Mouse (Mus musculus): ENCODE measurements at regions not wholly inside any gene's neighbourhood (a gene's known extent, or its start where the extent isn't known, plus 50 kb on each side); places are given as distances from the start of the nearest gene placed in this dataset.

GRCm38 (mm10) chr14:67181586-67181985, 1172.6 kb upstream of the Gulo start:
- no peaks in the 10 kb centered on the region for H3K27me3 ChIP-seq (ENCODE audit: control insufficient read depth, insufficient read depth, low read length)
- H3K9ac ChIP-seq (ENCODE audit: low read length): no peak overlapping the region
- no peak overlapping the region for H3K27ac ChIP-seq (ENCODE audit: low read depth, low read length)
- 70% methylated on average over 3 of the region's 3 CpGs for WGBS
- no peaks in the 10 kb centered on the region; the same call in 1 of the 2 replicates for H3K4me1 ChIP-seq (ENCODE audit: control insufficient read depth, insufficient read depth, low read length)
- DNase-seq (ENCODE audit: low spot score, missing footprints) (no peak), ATAC-seq (ENCODE audit: low FRiP score) (no peak)
- no peak overlapping the region for H3K4me2 ChIP-seq
- no peaks in the 10 kb centered on the region for H3K9me3 ChIP-seq (ENCODE audit: control insufficient read depth, low read length)
- H3K4me3 ChIP-seq (ENCODE audit: low read depth, low read length): no peak overlapping the region
- no peaks in the 10 kb centered on the region for H3K36me3 ChIP-seq (ENCODE audit: control insufficient read depth, insufficient read depth, low read length)

DNA sequence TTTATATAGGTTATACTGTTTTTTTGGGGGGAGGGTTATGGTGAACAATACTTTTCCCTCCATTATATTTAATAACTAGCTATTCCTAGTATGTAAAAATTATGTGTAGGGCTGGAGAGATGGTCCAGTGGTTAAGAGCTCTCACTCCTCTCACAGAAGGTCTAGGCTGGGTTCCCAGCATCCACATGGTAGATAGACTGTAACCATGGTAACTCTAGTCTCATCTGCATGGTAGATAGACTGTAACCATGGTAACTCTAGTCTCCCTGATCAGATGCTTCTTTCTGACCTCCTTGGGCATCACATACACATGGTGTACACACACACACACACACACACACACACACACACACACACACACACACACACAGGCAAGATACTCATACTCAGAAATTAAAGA, 1170.5 kb upstream of the Gulo start:
- Histone ChIP-seq H3K27me3 (ENCODE audit: control insufficient read depth, insufficient read depth, low read length) (no peaks in the 10 kb centered on the region), H3K27ac (ENCODE audit: low read depth, low read length) (no peak overlapping the region), H3K4me2 (no peak overlapping the region), H3K4me3 (ENCODE audit: low read depth, low read length) (no peak overlapping the region), H3K36me3 (ENCODE audit: control insufficient read depth, insufficient read depth, low read length) (no peaks in the 10 kb centered on the region), H3K9ac (ENCODE audit: low read length) (no peak overlapping the region), H3K9me3 (ENCODE audit: control insufficient read depth, low read length) (no peaks in the 10 kb centered on the region), H3K4me1 (ENCODE audit: control insufficient read depth, insufficient read depth, low read length) (no peaks in the 10 kb centered on the region; the same call in 1 of the 2 replicates)
- DNase-seq (ENCODE audit: low spot score, missing footprints) (no peak), ATAC-seq (ENCODE audit: low FRiP score) (peak; percentile 52; the same call in 1 of the 2 replicates)

DNA sequence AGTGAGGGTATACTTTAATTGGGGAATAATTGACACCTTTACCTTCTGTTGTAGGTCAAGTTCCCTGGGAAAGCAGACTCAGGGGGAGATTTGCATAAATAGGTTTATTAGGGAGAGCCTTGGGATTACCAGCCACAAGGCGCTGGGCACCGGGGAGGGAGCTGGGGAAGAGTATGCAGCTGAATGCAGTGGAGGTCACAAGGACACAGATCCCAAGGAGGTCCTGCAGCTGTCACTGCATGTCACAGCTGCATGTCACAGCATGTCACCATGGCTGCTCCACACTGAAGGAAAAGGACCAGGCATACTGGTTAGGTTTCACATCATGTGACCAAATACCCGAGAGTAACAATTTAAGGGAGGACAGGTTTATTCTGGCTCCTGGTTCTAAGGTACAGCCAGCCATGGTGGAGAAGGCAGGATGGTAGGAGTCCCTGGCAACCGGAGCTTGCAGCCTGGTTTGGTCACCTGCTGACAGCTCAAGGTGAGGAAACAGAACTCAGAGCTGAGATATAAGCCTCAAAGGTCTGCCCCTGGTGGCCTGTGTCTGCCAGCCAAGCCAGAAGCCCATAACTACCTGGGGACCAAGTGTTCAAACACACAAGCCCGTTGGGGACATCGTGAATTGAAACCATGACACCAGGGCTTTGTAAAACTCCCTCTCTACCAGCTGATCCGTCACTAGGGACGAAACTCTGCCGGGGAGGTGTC, 1169.5 kb upstream of the Gulo start:
- Histone ChIP-seq H3K4me2 (no peak overlapping the region), H3K4me1 (ENCODE audit: control insufficient read depth, insufficient read depth, low read length) (no peaks in the 10 kb centered on the region; the same call in 1 of the 2 replicates), H3K9me3 (ENCODE audit: control insufficient read depth, low read length) (no peaks in the 10 kb centered on the region), H3K9ac (ENCODE audit: low read length) (no peak overlapping the region), H3K4me3 (ENCODE audit: low read depth, low read length) (no peak overlapping the region), H3K27ac (ENCODE audit: low read depth, low read length) (no peak overlapping the region), H3K27me3 (ENCODE audit: control insufficient read depth, insufficient read depth, low read length) (no peaks in the 10 kb centered on the region), H3K36me3 (ENCODE audit: control insufficient read depth, insufficient read depth, low read length) (no peaks in the 10 kb centered on the region)
- DNase-seq (ENCODE audit: low spot score, missing footprints): no peak
- ATAC-seq (ENCODE audit: low FRiP score): no peak
- WGBS: 55% methylated on average over 9 of the region's 9 CpGs

DNA sequence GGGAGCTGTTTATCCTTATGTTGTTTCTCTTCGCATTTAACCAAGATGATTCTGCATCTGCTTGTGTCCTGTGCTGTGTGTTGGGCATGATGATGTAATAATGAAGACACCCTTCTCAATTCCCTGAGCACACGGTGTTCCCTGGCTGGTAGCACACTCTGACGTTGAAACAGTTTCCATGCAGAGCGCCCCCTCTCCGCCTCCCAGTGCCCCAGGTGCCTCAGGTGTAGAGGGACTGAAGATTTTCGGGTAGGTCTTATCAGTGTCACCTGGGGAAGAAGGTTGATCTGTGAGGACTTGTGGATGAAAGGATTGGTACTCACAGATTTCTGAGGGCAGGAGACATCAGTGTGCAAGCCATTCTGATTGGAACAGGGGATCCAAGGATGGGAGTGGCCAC, 1167.7 kb upstream of the Gulo start:
- H3K4me1 ChIP-seq (ENCODE audit: control insufficient read depth, insufficient read depth, low read length): no peaks in the 10 kb centered on the region; the same call in 1 of the 2 replicates
- no peak for ATAC-seq (ENCODE audit: low FRiP score)
- no peak overlapping the region for H3K4me2 ChIP-seq
- H3K9me3 ChIP-seq (ENCODE audit: control insufficient read depth, low read length): no peaks in the 10 kb centered on the region
- no peak overlapping the region for H3K27ac ChIP-seq (ENCODE audit: low read depth, low read length)
- H3K4me3 ChIP-seq (ENCODE audit: low read depth, low read length): no peak overlapping the region
- WGBS: 77% methylated on average over 6 of the region's 6 CpGs
- DNase-seq (ENCODE audit: low spot score, missing footprints): no peak
- H3K27me3 ChIP-seq (ENCODE audit: control insufficient read depth, insufficient read depth, low read length): no peaks in the 10 kb centered on the region
- no peaks in the 10 kb centered on the region for H3K36me3 ChIP-seq (ENCODE audit: control insufficient read depth, insufficient read depth, low read length)
- no peak overlapping the region for H3K9ac ChIP-seq (ENCODE audit: low read length)

- 84% methylated on average over 6 of the region's 6 CpGs for WGBS
- Histone ChIP-seq H3K27ac (ENCODE audit: low read depth, low read length) (no peak overlapping the region), H3K36me3 (ENCODE audit: control insufficient read depth, insufficient read depth, low read length) (no peaks in the 10 kb centered on the region), H3K27me3 (ENCODE audit: control insufficient read depth, insufficient read depth, low read length) (no peaks in the 10 kb centered on the region), H3K4me1 (ENCODE audit: control insufficient read depth, insufficient read depth, low read length) (no peaks in the 10 kb centered on the region; the same call in 1 of the 2 replicates), H3K4me2 (no peak overlapping the region), H3K4me3 (ENCODE audit: low read depth, low read length) (no peak overlapping the region), H3K9me3 (ENCODE audit: control insufficient read depth, low read length) (no peaks in the 10 kb centered on the region), H3K9ac (ENCODE audit: low read length) (no peak overlapping the region)
- DNase-seq (ENCODE audit: low spot score, missing footprints) (no peak), ATAC-seq (ENCODE audit: low FRiP score) (no peak)
These were observed 1167.1 kb upstream of the Gulo start for GRCm38 (mm10) chr14:67176100-67176499.

DNA sequence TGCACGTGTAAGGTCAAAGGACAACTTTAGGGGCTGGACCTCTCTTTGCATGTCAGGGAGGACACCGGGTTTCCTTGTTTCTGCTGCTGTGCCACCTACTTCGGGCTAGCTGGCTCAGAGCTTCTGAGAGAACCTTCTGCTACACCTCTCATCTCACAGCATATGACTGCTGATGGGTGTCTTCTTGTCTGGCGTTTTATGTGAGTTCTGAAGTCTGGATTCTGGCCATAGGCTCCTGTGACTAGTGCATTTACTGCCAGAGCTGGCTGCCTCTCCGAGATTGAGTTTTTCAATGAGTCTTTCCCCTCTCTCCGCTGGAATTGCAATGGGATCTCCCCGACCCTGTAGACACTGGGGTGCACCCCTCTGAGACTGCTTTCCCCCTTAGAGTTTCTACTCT, 1165.9 kb upstream of the Gulo start:
- H3K27me3 ChIP-seq (ENCODE audit: control insufficient read depth, insufficient read depth, low read length): no peaks in the 10 kb centered on the region
- H3K4me2 ChIP-seq: no peak overlapping the region
- DNase-seq (ENCODE audit: low spot score, missing footprints) (no peak), ATAC-seq (ENCODE audit: low FRiP score) (no peak)
- H3K9me3 ChIP-seq (ENCODE audit: control insufficient read depth, low read length): no peaks in the 10 kb centered on the region
- no peak overlapping the region for H3K27ac ChIP-seq (ENCODE audit: low read depth, low read length)
- no peaks in the 10 kb centered on the region for H3K36me3 ChIP-seq (ENCODE audit: control insufficient read depth, insufficient read depth, low read length)
- H3K4me3 ChIP-seq (ENCODE audit: low read depth, low read length): no peak overlapping the region
- 76% methylated on average over 7 of the region's 7 CpGs for WGBS
- no peak overlapping the region for H3K9ac ChIP-seq (ENCODE audit: low read length)
- no peaks in the 10 kb centered on the region; the same call in 1 of the 2 replicates for H3K4me1 ChIP-seq (ENCODE audit: control insufficient read depth, insufficient read depth, low read length)

GRCm38 (mm10) chr14:67170801-67171200, 1161.8 kb upstream of the Gulo start:
- no peak overlapping the region for H3K9ac ChIP-seq (ENCODE audit: low read length)
- ATAC-seq (ENCODE audit: low FRiP score) (no peak), DNase-seq (ENCODE audit: low spot score, missing footprints) (no peak)
- H3K4me3 ChIP-seq (ENCODE audit: low read depth, low read length): no peak overlapping the region
- H3K27ac ChIP-seq (ENCODE audit: low read depth, low read length): no peak overlapping the region
- H3K9me3 ChIP-seq (ENCODE audit: control insufficient read depth, low read length): no peaks in the 10 kb centered on the region
- no peaks in the 10 kb centered on the region for H3K36me3 ChIP-seq (ENCODE audit: control insufficient read depth, insufficient read depth, low read length)
- 85% methylated on average over 6 of the region's 6 CpGs for WGBS
- H3K4me2 ChIP-seq: no peak overlapping the region
- no peaks in the 10 kb centered on the region for H3K27me3 ChIP-seq (ENCODE audit: control insufficient read depth, insufficient read depth, low read length)
- no peaks in the 10 kb centered on the region for H3K4me1 ChIP-seq (ENCODE audit: control insufficient read depth, insufficient read depth, low read length)

GRCm38 (mm10) chr14:67170248-67170647, 1161.2 kb upstream of the Gulo start:
- 79% methylated on average over 3 of the region's 3 CpGs for WGBS
- no peak overlapping the region for H3K9ac ChIP-seq (ENCODE audit: low read length)
- ATAC-seq (ENCODE audit: low FRiP score) (no peak), DNase-seq (ENCODE audit: low spot score, missing footprints) (no peak)
- no peaks in the 10 kb centered on the region for H3K36me3 ChIP-seq (ENCODE audit: control insufficient read depth, insufficient read depth, low read length)
- no peak overlapping the region for H3K4me3 ChIP-seq (ENCODE audit: low read depth, low read length)
- no peak overlapping the region for H3K27ac ChIP-seq (ENCODE audit: low read depth, low read length)
- H3K9me3 ChIP-seq (ENCODE audit: control insufficient read depth, low read length): no peaks in the 10 kb centered on the region
- no peak overlapping the region for H3K4me2 ChIP-seq
- no peaks in the 10 kb centered on the region for H3K27me3 ChIP-seq (ENCODE audit: control insufficient read depth, insufficient read depth, low read length)
- no peaks in the 10 kb centered on the region for H3K4me1 ChIP-seq (ENCODE audit: control insufficient read depth, insufficient read depth, low read length)

DNA sequence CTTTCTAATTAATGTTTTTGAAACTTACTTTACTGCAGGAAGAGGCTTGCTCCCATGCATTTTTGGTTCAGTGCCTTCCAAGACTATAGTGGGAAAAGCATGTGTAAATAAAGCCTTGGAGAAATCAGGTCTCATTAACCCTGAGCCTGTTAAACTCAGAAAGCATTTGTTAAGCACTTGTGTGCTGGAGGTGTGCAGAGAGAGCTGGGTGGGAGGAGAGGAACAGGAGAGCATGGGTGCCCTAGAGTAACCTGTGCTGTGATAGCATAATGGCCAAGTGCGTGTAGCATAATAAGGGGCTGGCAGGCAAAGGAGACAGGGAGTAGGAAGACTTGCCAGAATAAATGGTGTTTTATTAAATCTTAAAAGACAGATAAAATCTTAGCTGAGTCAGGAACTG, 1160.2 kb upstream of the Gulo start:
- no peaks in the 10 kb centered on the region for H3K4me1 ChIP-seq (ENCODE audit: control insufficient read depth, insufficient read depth, low read length)
- H3K36me3 ChIP-seq (ENCODE audit: control insufficient read depth, insufficient read depth, low read length): no peaks in the 10 kb centered on the region
- no peaks in the 10 kb centered on the region for H3K9me3 ChIP-seq (ENCODE audit: control insufficient read depth, low read length)
- H3K4me2 ChIP-seq: no peak overlapping the region
- WGBS: 84% methylated on average over 1 of the region's 1 CpGs
- H3K27me3 ChIP-seq (ENCODE audit: control insufficient read depth, insufficient read depth, low read length): no peaks in the 10 kb centered on the region
- no peak for DNase-seq (ENCODE audit: low spot score, missing footprints)
- no peak overlapping the region for H3K4me3 ChIP-seq (ENCODE audit: low read depth, low read length)
- no peak overlapping the region for H3K27ac ChIP-seq (ENCODE audit: low read depth, low read length)
- no peak overlapping the region for H3K9ac ChIP-seq (ENCODE audit: low read length)
- ATAC-seq (ENCODE audit: low FRiP score): no peak
